Mouse (Mus musculus) G1E (cell line): ENCODE data around the gene Cngb1.

ENCODE experiments used
- CTCF ChIP-seq: IDR thresholded peaks from 2 replicates; pipeline ENCODE4 v1.5.1; 2012; ENCODE audit warnings: low read depth, low read length, inconsistent platforms, mixed read lengths
- GATA1 ChIP-seq: IDR thresholded peaks from 2 replicates; pipeline ENCODE4 v1.6.1; 2012; ENCODE audit warnings: borderline replicate concordance, low read length, inconsistent platforms, mixed read lengths
- POLR2AphosphoS5 ChIP-seq: IDR thresholded peaks from 2 replicates; pipeline ENCODE4 v1.6.1; 2012; ENCODE audit warnings: low read depth, low read length, inconsistent platforms; ENCODE audit not compliant: insufficient replicate concordance
- TAL1 ChIP-seq: conservative IDR thresholded peaks from 2 replicates; pipeline ENCODE4 v1.6.1; 2012; ENCODE audit warnings: low read depth, low read length, inconsistent platforms, mixed read lengths

DNA sequence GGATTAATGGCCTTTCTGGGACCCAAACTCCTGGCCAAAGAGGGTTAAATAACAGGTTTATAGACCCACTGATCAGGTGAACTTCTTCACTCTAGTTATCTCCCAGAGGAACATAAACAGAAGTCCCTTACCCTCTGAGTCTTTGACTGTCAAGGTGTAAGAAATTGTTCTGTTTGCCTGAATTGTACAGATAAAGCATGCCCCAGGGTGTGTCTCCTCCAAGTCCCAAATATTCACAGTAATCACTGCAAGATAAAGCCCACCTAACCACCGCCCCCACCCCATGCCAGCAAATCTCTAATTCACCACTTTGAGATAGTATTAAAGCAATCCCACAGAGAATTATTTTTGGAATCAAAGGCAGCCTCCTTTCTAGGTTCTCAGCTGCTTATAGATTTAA, 24.0 kb upstream of the Cngb1 start:
- TF ChIP-seq CTCF (no peak), TAL1 (no peak), GATA1 (no peak), POLR2AphosphoS5 (no peak)
